Mouse (Mus musculus): ENCODE results near the gene Adam8.
A peak's percentile ranks its signal among the peaks of the same experiment; 100 is the strongest.

The Adam8 gene

DNA sequence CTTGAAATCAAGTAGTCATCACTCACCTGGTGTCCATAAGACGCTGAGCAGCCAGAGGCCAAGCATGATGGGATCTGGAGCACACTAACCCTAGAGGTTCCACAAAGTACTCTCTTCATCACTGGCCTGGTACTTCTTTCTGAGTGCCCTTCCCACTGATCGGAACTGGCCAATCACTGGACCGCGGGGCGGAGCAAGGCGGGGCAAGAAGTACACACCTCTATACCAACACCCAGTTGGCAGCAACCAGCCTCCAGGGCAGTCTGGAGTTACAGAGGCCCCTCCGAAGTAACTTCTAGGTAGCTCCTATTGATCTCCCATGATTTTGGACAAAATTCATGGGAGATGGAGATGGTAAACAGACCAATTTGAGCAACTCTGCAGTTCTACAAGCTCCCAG lies at the start of gene Adam8:
TSS of gene Adam8 (minus strand) at position 157 of the 400 bp plus-strand sequence.
- no peak for DNase-seq (ENCODE audit: low spot score in 2 of 2)

DNA sequence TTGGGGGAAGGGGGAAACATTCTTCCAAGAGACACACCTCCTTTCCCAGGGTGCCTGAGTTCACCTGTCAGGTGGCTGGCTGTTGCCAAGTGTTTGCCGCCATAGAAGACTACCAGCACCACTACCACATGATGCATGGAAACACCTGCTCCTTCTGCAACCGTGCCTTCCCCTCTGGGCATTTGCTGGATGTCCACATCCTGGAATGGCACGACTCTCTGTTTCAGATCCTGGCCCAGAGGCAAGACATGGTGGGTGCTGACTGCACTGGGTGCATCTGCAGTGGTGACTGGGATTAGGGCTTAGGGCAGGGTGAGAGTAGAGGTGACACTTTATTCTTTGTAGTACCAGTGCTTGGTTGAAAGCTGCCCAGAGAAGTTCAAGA lies 44.8 kb upstream of the Adam8 start:
- no peak for DNase-seq (ENCODE audit: low spot score in 2 of 2)

DNA sequence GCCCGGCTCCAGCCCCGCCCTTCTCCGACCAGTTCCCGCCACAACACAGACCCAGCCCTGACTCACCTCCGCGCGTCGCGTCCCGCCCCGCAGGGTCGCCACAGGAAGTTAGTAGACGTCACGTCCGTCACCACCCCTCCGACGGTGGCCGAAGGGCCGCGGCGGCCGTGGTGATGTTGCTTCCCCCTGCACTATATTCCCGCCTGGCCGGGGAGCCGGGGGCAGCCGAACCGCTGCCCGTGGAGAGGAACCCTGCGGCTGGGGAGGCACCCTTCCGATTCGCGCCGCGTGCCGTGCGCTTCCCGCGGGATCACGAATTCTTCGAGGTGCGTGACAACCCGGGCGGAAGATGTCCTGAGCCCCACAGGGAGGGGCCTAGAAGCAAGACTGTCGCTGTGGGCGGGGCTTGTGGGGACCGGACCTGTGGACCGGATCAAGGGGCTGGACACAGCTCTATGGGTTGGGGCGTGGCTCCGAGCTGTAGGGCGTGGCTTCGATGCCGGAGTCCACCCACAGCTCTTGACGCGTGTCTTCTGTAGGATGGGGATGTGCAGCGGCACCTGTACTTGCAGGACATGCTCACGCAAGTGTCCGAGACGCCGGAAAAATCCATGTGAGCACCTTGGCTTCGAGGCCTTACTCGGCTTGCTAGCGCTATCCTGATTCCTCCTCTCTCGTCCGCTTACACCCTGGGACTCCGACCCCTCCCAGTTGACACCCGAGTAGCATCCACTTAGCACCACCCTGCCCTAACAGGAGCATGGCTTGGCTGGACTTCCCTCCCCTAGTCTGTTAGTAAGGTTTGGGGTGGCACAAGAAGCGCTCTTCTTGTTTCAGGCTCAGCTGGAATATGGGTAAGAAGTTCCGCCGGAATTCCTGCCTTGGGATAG lies 44.2 kb upstream of the Adam8 start, which contains the start of the genes Zfp511 and Tubgcp2:
TSS of gene Zfp511 (plus strand) at position 111 of the 890 bp plus-strand sequence.
TSS of gene Tubgcp2 (minus strand) at position 389 of the 890 bp plus-strand sequence.
- peak; percentile 93 to 97 for DNase-seq (ENCODE audit: low spot score in 2 of 2)

DNA sequence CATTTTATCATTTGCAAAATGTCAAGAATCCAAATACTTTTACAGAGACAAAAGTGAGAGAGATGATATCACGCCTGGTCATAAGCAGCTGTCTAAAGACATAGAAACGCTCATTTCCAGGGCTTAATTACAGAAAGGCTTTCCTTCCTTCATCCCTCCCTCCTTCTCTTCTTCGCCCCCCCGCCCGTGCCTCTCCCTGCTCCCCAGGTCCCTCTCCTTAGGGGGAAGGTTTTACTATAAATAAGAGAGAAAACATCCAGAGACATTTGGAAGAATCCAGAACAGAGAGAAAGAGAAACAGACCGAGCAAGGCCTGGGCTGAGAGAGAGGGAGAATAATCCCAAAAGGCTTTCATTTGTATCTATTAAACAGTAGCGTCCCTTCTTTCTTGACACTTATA lies 43.1 kb upstream of the Adam8 start:
- DNase-seq (ENCODE audit: low spot score in 2 of 2): no peak

DNA sequence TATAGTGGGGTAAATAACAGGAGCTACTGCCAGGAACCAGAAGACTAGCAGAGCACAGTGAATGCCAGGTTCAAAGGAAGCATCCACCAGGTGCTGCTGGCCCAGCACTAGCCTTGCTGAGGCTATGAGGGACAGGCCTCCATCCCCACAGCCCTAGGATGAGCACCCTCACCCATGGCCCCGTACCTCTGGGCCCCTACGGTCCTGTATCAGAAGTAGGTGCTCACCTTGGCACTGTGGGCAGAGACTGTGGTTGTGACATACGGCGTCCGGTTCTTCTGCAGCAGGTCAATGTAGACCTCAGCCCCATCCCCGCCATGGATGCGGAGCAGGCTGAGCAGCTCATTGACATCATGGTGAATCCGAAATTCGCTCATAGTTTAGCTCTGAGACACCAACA lies 41.0 kb upstream of the Adam8 start:
- no peak for DNase-seq (ENCODE audit: low spot score in 2 of 2)

DNA sequence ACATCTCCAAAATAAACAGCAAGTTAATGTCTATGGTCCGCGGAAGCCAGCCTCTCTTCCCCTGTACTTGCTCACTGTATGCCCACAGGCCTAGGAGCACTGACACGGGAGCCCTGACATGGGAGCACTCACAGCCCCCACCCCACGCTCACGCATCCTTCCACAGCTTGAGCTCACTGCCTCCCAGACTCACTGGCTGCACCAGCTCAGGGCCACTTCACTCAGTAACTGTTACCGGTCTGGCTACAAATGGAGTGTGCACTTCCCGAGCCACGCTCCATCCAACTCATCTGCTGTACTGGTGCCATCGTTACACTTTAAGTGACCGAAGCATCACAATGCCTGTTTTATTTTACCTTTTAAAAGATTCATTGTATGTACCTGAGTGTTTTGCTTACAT lies 40.0 kb upstream of the Adam8 start:
- DNase-seq (ENCODE audit: low spot score in 2 of 2): no peak

DNA sequence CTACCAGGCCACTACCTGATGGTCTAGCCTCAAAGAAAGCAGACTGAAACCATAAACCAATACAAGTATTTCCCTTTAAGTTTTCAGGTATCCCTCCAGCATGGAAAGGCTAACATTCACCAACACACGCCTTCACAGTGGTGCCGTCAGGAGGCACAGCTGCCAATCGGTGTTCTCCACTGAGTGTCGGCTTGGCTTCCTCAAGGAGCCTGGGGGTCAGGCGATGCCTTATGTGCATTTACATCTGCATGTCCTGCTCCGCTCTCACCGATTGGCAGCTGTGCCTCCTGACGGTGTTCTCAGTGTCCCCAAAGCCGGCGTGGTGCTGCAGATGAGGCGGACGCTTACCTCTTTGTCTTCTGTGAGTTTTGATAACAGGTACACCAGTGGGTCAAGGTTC lies 39.4 kb upstream of the Adam8 start:
- no peak for DNase-seq (ENCODE audit: low spot score in 2 of 2)

DNA sequence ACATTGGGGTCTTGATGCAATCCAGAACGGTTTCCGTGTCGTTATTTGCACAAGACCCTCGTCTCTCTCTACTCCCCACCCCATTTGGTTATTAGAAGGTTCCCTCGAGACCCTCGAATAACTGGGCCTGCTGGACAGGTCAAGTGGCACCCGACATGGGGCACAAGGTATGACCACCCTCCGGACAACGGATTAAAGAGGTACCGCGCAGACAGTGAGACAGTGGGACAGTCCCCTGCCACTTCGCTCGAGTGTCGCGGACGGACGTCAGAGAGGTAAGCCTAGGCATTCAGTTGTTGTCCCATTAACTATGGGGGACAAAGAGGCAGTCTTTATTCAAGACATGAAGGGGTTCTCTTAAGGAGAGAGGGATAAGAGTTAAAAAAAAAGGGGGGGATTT lies 19.0 kb upstream of the Adam8 start:
- DNase-seq (ENCODE audit: low spot score in 2 of 2): no peak

DNA sequence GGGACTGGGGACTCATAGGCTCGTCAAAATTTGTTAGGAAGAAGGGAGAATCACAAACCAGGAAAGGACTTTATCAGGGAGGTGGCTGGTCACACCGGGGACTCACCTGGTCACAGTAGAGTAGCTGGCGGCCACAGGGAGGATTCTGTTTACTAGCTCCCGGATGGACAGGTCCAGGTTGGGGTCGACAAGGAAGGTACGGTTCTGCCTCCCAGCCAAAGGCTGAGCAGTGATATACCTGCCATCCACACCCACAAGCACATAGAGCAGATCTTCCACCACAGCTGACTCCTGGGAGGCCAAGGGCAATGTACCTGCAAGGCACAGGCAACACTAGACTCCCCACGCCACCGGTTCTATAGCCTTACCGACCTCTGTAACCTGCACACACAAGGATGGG lies 15.4 kb upstream of the Adam8 start:
- no peak for DNase-seq (ENCODE audit: low spot score in 2 of 2)

DNA sequence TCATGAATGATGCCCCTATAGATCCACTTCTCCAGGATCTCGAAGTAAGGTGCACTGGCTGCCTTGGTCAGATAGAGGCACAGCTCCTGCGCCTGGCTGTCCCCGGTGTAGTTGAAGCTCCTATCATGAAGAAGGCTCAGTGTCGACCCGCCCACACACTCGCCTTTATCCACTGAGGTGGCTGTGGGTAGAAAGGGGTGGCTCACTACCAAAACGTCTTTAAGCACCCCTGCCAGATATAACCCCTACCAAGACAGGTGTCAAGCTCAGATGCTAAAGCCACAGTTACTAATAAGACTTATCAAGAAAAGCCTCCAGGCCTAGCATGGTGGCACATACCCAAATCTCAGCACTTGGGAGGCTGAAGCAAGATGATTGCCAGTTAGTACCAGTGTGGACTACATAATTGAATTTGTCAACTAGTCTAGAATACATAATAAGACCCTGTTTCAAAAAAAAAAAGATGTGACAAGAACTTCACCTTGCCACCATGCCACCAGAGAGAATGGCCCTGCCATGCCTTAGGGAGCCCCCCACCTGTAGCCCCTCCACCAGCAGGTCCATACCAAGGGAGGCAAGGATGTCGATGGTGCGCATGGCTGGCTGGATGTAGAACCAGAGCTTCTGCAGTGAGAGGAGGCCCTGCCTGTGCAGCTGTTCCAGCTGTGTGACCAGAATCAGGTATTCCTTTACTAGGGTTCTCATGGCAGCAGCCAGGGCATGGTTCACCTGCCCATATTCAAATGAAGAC lies 14.7 kb upstream of the Adam8 start:
- no peak for DNase-seq (ENCODE audit: low spot score in 2 of 2)

DNA sequence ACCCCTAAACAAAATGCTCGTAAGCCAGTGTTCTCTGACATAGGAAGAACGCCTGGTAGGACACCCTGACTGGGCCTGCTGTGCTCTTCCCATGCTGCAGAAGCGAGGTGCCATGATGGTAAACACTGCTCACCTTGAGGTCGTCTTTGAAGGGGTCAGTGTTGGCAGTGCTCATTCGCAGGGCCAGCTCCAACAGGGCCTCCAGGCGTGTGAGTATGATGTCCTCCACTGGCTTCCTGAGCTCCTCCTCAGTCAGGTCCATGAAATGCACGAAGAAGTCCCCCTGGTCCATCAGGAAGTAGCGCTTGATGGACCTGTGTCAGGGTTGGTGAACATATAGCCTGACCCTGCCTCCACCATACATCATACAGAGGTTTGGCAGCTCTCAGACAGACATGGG lies 12.3 kb upstream of the Adam8 start:
- no peak for DNase-seq (ENCODE audit: low spot score in 2 of 2)

DNA sequence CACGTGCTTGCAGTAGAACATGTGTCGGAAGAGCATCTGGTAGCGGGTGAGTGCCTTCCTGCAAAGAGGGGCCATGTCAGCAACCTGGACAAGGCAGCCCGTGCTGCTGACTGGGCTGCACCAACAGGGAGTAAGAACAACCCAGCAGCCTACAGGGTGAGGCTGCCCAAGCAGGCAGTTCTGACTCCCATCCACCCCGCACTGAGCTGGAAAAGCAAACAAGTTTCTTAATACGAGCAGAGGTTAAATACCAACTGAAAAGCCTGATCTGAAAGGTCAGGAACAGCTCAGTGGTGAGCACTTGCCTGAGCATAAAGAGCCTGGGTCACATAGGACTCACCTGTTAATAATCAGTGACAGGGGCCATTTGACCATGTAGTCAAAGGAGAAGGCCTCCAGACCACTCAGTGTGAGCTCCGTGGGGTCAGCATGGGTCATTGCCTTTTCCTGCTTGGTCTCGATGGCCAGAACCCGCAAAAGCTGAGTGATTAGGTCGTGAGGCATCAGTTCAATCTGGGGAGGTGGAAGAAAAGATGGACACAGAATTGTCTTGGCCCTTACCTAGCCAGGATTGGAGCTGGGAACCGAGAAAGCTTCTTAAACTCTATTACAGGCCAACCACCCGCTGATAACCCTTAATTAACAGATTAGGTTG lies 8.9 kb upstream of the Adam8 start:
- no peak for DNase-seq (ENCODE audit: low spot score in 2 of 2)

DNA sequence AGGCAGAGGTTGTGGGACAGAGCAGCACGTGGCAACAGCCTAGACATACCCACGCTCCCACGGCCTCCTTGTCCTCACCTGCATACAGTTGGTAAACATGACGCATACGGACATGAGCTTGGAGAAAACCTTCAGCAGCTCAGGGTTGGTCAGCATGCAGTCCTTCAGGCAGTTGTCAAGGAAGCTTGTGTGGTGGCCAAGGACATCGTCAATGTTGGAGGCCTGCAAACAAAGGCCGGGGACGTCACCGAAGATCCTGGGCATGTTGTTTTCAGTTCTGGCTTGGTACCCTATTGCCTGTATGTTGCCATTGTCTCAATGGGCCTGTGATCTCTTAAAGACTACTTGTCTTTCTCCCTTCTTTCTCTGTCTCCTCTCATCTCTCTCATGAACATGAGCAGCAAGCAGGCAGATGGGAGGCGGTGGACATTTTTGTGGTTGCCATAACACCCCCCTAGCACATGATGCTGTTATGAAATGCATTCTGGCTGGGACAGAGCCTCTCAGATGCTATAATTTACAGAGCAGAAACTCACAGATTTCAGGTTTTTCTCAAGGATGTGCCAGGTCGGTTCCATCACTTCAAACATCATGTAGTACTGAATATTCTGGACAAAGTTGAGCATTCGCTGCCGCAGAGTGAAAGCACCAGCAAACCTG lies 6.5 kb upstream of the Adam8 start:
- peak; percentile 20 to 27 for DNase-seq (ENCODE audit: low spot score in 2 of 2)

DNA sequence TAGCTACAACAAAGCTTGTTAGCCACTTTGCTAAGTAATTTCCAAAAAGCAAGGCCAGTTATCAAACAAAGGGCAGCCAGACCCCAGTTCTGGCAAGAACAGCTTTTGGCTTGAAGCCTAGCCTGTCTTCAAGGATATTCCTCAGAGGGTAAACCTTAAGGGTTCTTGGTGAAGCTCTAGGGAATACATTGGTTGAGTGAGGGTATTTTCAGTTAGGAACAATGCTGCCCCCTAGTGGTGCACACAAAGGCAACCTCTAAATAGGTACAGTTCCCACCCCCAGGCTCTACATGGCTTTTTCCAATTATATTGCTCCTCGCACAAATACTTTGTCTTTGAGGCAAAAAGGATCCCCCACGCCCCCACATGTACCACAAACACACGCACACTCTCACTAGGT lies 2.3 kb upstream of the Adam8 start:
- peak; percentile 77 to 79 for DNase-seq (ENCODE audit: low spot score in 2 of 2)

DNA sequence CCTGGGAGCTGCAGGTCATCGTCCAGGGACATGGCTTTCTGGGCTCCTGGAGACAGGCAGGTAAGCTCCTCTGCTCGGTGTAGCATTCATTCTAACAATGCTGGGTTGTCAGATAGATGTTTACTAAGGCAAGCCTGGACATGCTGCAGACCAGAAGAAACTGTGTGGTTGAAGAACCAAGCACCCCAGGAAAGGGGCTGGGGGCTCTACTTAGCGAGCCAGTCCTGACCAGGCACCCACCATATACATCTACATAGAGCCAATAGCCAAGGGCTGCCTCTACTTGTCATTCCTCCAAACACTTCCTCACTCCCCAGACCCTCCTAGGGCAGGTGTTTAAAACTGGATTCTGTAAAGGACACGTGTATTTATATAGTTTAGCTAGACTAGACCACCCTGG lies 1.8 kb upstream of the Adam8 start:
- DNase-seq (ENCODE audit: low spot score in 2 of 2): no peak

DNA sequence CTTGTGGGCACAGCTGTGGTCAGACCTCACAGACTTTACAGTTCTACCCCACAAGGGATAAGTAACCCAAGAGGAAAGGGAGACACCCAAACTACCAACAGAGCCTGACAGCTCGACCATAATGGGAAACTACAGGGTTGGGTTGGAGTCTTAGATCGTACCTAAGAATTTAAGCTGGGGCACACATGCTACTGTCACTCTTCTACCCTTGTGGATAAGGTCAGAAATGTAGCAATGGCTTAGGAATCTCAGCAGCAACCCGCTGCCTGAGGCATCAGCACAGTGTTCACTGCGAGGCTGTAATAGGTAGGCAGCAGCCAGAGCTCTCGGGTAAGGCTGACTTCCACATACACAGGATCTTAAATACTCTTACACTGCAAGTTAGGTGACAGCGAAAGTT lies 1.2 kb upstream of the Adam8 start:
- DNase-seq (ENCODE audit: low spot score in 2 of 2): no peak

DNA sequence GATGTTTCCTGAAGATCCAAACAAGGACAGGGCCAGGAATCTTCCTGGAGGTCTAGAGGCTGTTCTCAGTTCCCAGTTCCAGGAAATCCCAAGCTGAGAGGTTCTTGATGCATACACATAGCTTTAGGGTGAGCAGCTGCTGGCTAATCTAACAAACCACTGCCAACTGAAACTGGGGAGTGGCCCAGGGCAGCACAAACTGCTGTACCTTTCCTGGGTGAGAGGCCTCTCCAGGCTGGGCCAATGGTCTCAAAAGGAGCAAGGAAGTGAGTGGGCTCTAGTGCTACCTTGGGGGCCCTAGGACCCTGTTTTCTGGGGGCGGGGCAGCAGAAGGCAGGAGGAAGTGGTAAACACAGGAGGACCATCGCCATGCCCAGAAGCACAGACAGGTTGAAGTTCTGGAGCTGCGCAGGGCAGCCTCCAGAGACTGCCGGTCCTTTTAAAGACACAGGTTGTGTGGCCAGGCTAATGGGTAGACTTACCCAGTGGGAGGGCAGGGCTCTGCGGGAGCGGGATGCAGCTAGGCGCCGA lies 1.4 kb downstream of the Adam8 start:
- DNase-seq (ENCODE audit: low spot score in 2 of 2): no peak

DNA sequence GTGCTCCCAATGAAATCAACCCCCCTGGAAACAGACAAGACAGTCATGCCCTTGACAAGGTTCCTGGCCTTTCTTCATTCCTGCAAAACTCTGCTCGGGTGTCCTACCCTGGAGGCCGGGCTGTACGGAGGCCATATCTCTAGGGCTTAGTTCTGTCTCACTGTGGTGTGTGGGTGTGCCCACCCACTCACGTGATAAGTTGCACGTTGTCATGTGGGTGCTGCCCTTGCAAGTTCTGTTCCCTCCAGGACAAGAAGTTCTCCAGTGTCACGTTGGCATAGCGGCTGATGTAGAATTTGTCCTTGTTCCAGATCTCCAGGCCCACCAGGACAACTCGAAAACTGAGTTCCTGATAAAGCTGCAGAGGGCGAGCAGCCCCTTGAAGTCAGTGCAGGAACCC lies 4.1 kb downstream of the Adam8 start:
- DNase-seq (ENCODE audit: low spot score in 2 of 2): no peak

DNA sequence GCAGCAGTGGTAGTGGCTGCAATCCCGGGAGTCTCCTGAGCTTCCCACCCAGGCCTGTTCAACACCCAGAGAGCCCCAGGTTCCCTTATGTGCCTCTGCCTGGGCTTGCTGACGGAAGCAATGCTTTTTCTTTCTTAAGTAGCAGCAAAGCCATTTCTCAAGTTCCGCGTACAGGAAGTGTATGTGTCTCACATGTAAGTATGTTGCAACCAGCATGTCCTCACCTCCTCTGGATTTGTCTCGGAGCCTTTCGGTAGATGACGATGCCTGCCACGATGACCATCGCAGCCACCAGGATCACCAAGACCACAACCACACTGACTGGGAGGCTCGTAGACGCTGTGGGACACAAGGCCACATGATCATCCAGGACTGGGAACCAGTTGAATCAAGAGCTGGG lies 7.9 kb downstream of the Adam8 start:
- DNase-seq (ENCODE audit: low spot score in 2 of 2): no peak

DNA sequence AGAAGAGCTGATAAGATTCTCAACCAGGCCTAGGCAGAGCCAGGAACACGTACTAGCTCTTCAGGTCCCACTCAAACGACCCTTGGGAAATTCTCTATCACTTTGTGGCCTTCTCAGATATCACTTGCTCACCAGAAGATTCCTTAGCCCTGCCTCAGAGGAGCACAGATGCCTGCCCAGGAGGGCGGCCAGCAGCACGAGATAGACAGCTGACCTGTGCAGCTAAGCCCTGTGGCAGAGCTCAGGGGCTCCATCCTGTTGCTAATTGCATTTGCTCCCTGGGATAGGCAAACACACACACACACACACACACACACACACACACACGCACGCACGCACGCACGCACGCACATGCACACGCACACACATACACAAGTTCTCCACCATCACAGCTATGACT lies 10.3 kb downstream of the Adam8 start:
- no peak for DNase-seq (ENCODE audit: low spot score in 2 of 2)

DNA sequence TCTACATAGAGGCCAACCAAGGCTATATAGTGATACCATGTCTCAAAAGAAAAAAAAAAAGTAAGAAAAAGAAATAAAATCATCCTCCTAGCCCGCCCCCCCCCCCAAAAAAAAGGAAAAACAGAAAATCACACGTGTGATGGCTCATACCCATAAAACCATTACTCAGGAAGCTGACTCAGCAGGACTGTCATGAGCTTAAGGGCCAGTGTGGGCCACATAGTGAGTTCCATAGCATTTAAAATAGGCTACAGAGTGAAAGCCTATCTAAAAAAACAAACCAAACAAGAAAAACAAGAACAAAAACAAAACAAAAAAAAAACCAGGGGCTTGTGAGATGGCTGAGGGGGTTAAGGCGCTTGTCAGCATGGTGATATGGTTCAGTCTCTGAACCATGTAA lies 11.6 kb downstream of the Adam8 start:
- no peak for DNase-seq (ENCODE audit: low spot score in 2 of 2)

Data from right cerebral cortex, adult 2 months (tissue).